Mouse (Mus musculus) embryonic fibroblast, embryonic 13.5 days (primary cell): ENCODE measurements at regions not wholly inside any gene's neighbourhood (a gene's known extent, or its start where the extent isn't known, plus 50 kb on each side); places are given as distances from the start of the nearest gene placed in this dataset.

Experiments
- CTCF ChIP-seq: IDR thresholded peaks from 2 replicates; pipeline ENCODE4 v1.5.1; 2011; ENCODE audit warnings: mild to moderate bottlenecking, control low read depth, low read length, moderate library complexity, borderline replicate concordance; ENCODE audit not compliant: insufficient read depth
- POLR2A ChIP-seq: IDR thresholded peaks from 2 replicates; pipeline ENCODE4 v1.6.1; 2011; ENCODE audit warnings: low read depth, mild to moderate bottlenecking, control low read depth, low read length, moderate library complexity

GRCm38 (mm10) chr9:9375304-9375904, 136.5 kb upstream of the Arhgap42 start:
- TF ChIP-seq POLR2A = no peak
- TF ChIP-seq CTCF = no peak
